Mouse (Mus musculus) skeletal muscle tissue, adult 2 months (tissue): ENCODE measurements around the gene Brinp2.

Source experiments
- DNase-seq: peaks from one replicate; pipeline ENCODE4 v3.0.0-alpha.2; 2012; ENCODE audit warnings: low read depth, low spot score

The Brinp2 gene

DNA sequence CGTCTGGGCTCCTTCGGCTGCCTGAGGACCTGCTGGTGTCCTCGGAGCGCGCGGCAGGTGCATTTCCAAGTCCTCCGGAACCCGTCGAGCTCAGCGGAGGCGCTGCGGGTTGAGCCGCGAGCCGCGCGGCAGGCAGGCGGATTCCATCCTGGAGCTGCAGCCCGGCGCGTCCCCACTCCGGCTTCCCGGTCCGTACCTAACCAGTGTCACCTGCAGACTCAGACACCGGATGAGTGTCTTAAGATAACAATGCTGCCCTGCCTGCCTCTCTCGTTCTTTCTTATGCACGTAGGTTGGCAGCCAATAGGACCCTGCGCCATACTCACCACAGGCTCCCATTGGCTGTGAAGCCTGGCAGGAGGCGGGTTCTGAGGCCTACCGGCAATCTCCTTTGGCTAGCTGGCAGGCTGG is at the start of gene Brinp2:
Brinp2 (minus strand) TSS at position 276 of the 411 bp plus-strand sequence.
- DNase-seq, result peak; percentile 19

DNA sequence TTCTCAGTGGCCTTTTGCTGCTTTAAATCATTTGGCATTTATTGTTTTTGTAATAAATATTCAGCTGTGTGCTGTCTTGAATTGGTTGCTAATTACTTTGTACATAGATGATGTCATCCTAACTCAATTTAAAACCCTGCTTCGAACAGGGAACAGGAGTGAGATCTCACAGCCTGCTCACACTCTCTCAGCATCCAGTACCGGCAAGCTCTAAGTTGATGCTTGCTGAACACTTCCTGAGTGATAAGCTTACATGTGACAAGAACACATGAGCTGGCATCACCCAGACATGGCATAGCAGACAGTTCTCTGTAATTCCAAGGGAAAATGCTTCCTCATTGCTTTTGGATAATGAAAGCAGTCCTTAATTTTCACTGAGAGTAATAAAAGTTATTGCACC is 44.8 kb upstream of the Brinp2 start:
- no peak for DNase-seq

DNA sequence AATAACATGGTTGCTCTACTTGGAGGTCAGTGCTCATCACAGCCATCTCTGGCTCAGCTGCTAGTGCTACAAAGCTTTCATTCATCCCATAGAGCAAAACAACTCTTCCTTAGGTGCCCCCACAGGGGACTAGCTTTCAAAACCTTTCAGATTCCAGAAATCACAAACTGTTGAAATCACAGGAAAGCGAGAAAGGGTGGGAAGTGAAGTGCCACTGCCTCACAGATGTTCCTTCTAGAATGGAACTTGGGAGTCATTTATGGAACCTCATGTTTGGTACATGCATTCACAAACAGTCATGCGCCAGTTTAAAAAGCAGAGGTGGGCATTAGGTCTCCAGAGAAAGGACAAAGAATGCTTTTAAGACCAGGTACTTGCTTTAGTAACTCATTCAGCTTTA is 40.9 kb upstream of the Brinp2 start:
- no peak for DNase-seq

DNA sequence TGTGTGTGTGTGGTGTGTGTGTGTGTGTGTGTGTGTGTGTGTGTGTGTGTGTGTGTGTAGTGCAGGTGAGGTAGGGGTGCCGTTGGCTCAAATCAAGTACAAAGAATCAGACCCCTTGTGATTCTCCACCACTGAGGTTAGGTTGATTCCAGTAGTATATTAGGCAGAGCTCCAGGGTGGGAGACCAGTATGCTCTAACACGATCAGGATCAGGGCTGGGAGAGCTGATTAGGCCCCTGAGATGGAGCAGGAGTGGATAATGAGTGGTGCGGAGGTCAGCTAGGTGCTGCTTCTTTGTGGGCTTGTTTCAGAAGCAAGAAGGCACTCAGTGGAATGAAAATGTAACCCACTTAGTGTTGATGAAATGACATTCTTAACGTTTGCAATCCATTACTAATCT is 34.6 kb upstream of the Brinp2 start:
- no peak for DNase-seq

DNA sequence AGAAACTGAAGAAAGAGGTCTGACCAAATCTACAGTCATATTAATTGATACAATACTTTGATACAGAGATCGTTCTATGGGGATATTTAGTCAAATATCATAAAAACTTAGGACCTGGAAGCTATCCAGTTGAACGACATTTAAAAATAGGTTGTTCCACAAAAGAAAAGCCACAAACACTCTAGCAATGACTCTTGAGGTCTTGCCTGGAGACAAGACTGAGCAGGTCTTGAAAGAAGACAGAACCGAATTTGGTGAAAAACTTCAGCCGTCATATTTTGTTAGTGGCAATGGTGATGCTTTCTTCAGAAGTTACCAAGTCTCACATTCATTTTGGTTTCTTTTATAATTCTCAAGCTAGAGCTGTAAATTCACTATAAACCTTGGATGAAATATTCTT is 32.9 kb upstream of the Brinp2 start:
- no peak for DNase-seq

DNA sequence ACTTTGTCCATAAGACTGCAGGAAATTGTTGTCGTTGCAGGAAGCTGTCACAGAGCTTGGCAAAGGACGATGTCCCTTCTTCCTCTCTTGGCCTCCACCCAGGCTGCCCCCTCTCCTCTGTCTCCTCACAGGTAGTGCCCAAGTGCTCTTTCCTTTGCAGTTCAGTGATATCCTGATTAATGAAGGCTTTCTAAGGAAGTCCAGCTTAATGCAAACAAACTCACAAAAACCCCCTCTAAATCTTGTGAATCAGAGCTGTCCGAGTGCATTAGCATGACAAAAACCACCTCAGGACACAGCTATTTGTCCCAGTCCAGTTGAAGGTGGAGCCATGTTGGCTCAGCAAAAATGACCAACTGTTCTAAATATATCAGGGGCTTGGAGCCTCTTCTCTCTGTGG is 30.7 kb upstream of the Brinp2 start:
- no peak for DNase-seq

DNA sequence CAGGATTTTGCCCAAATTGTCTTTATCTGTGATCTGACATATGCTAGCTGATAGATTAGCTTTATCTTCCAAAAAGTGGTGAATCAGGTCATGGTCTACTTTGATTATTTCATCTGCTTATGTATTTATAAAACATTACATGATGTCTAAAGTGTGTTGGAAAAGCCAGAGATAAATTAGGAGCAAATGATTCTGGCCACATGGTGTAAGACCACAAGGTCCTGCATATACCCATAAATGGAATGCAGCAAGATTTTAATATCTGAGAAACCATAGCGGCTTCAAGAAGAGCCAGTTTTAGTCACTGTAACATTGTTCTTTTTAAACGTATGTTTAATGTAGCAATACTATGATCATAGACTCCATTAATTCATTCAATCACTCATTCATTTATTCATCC is 29.2 kb upstream of the Brinp2 start:
- DNase-seq, result no peak

DNA sequence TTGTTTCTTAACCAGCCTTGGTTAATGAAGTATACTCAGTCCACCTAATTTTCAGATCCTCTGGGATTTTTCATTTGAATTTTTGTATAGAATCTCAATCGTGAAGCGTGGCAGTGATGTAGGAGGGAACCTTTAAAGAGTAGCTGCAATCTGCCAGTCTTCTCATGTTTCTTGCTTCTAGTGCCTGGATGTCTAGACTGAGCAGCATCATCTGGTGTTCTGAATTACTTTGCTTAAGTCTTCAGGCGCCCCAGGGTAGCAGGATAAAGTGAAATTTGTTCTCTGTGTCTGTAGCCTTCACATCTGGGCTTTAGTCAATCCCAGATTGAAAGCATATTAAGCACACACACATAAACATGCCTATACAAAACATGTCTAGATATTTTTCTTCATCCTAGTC is 27.1 kb upstream of the Brinp2 start:
- no peak for DNase-seq

DNA sequence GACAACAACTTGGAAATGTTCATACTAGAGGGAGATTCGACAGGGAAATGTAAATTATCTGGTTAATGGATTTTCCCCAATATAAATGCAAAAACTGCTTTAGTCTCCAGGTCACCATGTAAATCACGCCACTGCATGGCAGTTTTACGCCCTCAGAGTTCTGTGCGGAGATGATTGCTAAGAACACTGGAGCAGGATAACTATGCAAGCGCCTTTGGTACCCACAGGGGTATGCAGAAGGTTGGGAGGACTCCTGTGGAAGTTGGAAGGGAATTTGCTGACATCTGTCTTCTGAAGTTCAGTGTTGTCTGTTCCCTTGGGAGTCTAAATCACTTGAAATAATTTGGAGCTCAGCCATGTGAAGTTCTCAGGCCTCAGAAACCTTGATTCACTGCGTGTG is 26.2 kb upstream of the Brinp2 start:
- no peak for DNase-seq

DNA sequence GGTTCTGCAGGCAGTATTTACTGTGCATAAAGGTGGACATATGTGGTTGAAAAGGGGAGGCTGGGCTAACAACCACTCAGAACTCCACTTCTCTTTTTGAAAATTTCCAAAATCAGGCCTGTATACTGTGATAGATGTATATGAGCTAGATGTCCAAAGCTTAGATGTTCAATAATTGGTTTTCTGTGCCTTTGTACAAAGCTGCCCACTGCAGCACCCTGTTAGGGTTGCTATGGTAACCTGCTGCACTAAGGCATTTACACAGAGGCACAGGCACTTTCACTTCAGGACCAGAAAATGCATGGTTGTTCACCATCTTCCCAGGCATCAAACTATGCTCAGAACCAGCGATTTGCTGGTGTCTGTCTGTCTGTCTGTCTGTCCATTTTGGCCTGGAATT is 8.3 kb upstream of the Brinp2 start:
- no peak for DNase-seq

DNA sequence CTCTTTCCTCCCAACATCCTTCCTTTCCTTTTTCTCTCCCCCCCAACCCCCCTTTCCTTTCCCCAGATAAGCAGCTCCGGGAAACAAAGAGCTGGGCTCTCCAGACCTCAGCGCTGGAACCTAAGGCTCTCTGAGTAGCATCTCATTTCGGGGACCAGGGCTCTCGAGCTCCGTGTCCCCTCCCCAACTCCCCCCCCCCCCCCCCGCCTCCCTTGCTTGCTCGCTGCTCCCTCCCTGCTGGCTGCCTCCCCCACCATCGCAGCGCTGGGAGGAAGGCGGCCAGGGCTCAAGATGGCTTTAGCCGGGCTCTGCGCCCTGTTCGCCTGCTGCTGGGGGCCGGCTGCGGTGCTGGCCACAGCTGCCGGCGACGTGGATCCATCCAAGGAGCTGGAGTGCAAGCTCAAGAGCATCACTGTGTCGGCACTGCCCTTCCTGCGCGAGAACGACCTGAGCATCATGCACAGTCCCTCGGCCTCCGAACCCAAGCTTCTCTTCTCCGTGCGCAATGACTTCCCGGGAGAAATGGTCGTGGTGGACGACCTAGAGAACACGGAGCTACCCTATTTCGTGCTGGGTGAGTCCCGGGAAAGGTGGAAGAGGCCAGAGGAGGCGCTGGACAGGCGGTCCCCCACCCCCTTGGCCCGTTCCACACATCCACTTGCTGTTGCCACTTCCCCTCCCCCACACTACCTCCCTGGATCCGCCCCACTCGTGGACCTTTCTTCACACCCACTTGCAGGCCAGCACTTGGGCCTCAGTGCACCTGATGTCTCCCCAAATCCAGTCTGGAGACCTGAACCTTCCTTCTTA is 6.4 kb upstream of the Brinp2 start:
- no peak for DNase-seq

DNA sequence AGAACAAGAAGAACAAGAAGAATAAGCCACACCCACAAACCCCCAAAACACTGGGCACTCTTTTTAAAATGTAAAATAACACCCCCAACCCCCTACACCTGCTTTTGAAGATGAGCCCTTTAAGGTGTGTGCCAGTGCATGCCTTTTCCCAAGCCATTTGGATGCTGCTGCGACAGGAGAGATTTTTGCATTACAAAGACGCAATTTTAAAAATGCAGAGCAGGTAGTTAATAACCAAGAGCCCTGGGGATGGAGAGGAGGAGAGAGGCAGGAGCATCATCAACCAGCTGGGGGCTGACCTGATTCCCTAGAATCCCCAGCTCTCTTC is 5.8 kb upstream of the Brinp2 start, which contains the start of gene Astn1:
Astn1 (plus strand) TSS at position 310 of the 328 bp plus-strand sequence.
- DNase-seq, result no peak

DNA sequence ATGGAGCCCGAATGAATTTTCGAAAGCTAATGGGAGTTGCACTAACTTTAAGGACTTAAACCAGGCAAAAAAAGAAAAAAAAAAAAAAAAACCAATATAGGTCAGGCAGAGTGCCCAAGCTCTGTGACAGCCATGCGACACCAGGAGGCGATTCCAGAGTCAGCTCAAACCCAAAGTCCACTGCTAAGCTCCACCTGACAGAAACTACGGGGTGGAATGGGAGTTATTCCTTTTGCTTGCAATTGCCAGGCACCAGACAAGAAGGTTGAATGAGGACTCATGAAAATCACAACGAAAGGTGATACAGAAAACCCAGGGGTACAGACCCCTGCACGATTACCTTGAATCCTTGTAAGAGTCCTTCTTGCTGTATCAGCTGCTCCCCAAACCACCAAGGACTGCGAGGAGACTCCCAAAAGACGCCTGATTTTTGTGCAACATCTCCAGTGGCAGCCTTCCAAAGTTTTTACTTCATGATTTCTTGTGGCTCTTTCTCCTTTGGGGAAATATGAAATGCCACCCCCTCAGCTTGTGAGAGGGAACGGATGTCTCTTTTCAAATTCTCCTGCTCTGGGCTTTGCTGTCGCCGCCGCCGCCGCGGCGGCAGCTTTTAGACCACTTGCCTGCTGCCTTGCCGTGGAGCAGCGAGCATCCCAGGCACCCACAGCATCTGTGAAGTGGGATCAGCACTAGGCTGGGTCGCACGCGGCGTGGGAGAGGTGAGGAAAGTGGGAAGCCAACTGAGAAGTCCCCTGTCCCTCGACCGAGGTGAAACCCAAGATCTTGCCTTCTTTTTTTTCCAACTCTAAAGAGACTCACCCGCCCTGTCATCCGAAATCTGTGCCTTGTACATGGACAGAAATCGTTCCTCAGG is 712 bp downstream of the Brinp2 start:
- no peak for DNase-seq

DNA sequence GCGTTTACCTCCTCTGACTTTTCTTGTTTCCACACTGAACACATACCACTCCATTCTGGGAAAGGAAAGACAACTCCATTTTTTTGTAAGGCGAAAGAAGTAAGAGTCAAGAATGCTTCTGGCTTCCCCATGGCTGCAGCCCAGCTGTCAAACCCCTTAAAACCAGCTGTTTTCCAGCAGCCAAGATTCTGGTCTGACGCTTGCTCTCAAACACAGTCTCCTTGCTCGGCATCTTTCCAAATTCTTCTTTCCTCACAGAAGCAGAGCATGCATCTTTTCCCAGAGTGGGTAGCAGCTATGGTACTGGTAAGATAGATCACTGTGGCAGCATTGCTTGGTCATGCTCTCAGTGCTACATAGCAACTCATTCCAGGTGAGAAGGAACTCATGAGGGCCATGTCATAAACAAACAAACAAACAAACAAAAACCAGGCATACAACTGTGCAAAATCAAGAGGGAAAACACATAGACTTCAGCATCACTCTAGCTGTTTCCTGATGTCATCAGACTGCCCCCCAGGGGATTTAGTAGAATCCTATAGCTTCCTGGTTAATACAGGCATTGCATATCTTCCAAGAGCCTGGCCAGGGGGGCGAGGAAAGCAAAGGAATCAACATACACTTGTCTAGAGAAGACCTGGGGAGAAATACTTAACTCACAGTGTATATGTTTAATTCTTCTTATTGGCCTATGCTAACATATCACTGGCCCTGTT is 2.3 kb downstream of the Brinp2 start:
- no peak for DNase-seq

DNA sequence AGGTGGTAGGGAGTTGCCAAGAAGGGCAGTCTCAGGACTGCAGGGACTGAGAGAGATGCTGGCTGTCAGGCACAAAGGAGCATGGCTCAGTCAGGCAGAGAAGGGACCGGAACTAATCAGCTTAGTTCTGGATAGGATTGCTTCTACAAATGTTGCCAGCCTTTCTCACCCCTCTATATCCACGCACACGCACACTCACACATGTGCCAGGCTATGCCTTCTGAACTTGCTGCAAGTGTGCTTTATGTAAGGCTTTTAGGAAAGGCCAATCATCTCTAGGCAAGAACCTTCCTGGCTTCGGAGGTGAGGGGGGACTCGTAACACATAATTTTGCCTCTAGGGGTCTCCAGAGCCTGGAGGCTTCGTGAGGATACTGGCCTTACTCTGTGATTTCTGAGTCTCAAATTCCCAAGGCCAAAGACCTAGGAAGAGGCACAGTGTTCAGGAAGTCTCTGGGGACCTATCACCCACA is 12.8 kb downstream of the Brinp2 start:
- no peak for DNase-seq

DNA sequence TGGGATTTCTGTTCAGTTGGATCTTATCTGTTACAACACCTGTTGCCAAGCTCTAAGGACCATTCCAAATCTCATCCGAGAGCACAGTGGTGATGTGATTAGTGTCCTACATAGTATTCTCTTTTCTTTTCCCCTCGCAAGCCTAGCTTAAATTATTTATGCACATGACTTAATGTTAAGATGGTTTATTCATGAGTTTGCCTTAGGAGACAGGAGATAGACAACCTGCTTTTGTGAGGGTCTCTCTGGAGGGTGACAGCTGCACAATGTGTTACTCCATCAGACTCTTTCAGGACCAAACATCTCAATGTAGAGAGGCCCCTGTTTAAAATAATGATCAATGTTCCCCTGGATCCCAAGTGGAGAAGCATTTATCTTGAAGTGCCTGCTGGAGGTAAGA is 27.3 kb downstream of the Brinp2 start:
- no peak for DNase-seq

DNA sequence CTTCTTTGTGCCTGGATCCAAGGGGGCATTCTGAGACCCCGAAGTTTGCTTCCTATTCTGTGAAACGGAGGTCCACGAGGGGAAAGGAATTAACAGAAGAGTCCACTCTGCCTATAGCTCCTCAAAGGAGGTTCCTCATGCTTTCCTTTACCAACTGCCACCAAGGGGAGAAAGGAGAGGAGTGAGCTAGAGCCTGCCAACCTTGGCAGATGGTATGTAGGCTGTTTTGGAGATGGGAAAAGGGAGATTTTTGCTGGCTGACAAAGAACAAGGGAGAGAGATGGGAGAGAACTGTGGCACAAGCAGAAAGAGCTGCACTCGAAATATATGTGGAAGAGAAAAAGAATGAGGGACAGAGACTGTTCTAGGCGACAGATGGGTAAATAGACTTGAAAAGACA is 28.0 kb downstream of the Brinp2 start:
- no peak for DNase-seq

DNA sequence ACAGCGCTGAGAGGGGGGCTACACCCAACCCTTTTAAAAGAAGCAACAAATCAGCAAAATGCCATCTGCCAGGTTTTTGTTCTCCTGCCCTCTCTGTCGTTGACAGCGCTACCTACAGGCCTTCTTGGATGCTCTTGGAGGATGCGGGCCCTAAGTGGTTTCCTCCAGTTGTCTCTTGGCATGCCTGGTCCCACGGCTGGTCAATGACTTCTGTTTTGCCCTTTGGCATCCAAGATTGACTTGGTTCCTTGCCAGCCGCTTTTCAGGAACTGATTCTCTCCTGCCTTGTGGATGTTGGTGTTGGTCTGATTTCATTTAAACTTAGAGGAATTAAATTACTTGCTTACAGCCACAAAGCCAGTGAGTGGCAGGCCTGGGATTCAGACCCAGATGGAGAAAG is 32.8 kb downstream of the Brinp2 start:
- DNase-seq, result no peak

DNA sequence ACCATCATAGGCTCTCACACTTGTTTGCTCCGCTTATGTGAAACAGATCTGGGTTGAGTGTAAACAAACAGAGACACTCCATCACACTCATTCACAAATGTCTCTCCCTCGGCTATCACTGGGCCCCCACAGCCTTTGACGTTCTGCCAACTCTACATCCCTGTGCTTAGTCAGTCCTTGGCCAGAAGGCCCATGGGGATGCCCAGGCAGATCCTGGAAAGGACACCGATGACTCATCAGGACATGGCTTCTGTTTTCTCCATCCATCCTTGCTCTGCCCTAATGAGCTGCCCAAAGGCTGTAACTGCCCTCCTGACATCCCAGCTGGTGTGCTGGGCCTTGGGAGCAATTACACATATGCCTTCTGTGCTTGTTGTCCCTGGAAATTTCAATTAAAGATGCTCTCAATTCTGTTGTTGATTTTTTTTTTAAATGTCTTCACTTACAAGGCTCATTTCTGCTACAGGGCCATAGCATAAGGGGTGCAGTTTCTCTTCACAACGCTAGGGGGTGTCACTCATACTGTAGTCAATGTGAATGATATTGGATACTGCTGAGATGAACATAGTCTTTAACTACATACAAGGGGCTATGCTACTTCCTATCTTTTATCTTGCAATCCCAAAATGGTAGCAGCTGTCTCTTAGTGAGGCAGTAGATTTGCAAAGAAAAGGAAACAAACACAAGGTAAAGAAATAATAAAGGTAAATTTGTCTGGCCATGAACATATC is 45.5 kb downstream of the Brinp2 start:
- DNase-seq, result peak; percentile 2

DNA sequence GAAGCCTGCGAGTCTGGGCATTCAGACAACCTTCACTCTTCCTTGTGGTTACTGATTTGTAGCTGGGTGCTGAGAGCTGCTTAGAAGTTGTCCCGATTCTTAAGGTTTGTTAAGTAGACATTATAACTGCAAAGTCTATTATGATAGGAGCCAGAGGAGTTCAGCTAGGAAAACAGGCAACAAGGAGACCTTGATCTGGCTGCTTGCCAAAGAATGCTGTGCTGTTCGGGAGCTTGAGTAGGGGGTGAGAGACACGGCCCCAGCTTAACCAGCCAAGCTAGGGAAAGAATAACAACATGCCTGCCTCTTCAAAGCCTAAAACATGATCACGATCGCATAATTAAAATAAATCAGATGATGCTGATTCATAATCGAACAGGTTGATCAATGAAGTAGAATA is 59.1 kb downstream of the Brinp2 start:
- no peak for DNase-seq

DNA sequence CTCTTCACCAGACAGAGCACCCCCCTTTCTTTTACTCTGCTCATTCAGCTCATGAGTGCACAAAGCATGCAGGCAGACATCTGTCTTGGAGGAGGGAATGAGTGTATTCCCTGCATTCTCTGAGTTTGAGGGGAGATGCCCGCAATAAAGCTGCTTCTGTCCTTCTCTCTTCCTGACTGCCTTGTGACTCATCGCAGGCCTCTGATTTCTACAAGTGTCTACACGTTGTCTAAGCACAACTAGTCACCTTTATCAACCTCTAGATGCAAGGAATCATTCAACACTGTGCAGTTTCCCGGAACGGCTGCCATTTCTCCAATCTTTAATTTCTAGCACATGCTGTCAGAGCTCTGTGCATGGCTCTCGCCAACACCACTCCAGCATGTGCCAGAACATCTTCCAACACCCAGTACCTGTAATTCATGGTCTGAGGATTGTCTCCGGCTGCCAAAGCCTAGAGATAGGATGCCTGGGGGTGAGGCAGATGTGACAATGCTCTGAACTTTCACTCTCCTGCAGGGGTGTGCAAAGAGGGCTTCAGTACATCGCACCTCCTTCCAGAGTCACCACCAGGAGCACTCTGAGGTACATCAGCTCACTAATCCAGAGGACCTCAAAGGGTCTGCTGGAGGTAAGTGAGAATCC is 59.7 kb downstream of the Brinp2 start:
- DNase-seq, result no peak
